In the genomic region with DNA sequence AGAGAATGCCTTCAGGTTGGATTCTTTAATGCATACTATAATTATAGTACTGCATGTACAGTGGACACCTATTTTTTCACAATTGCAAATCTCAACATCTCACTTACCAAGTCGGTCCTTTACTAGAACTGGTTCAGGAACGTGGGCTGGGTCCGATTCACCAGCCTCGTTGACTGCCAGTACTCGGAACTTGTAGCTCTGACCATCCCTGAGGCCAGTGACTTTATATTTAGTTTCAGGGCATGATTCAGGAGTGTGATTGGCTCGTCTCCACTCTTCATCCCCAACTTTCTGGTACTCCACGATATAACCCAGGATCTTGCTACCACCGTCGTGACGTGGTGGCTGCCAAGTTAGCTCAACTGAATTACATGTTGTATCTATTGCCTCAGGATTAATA, we compare ENCODE assay signal across 17 mouse cellular contexts.
"Had no signal": no experiment of that assay in that cellular context is flagged by ENCODE, and none has a peak within 500 bp of the region (broad histone marks: within the 10 kb centered on the region; RNA-seq: fewer than 3 reads in every experiment).

No protein-coding gene starts in this region.

- H3K27me3 ChIP-seq: lung, embryonic 15.5 days; megakaryocyte, embryonic 14.5 days; midbrain, embryonic 12.5 days; midbrain, embryonic 15.5 days; neural tube, embryonic 12.5 days; stomach, embryonic 15.5 days had no signal

- H3K36me3 ChIP-seq: lung, embryonic 15.5 days; midbrain, embryonic 12.5 days; midbrain, embryonic 15.5 days; neural tube, embryonic 12.5 days; stomach, embryonic 15.5 days had no signal

- H3K4me2 ChIP-seq: lung, embryonic 15.5 days; midbrain, embryonic 12.5 days; midbrain, embryonic 15.5 days; neural tube, embryonic 12.5 days; stomach, embryonic 15.5 days had no signal

- H3K4me3 ChIP-seq: lung, embryonic 15.5 days; megakaryocyte, embryonic 14.5 days; midbrain, embryonic 12.5 days; midbrain, embryonic 15.5 days; neural tube, embryonic 12.5 days; stomach, embryonic 15.5 days had no signal

- DNase-seq: liver, postnatal 0 days; lung, adult 2 months; lung, postnatal 14 days; lung, postnatal 36 days; right cerebral cortex, postnatal 14 days; thymus, adult 2 months; thymus, postnatal 25 days; thymus, postnatal 4 days had no signal

- H3K4me1 ChIP-seq: lung, embryonic 15.5 days; megakaryocyte, embryonic 14.5 days; midbrain, embryonic 12.5 days; midbrain, embryonic 15.5 days; neural tube, embryonic 12.5 days; stomach, embryonic 15.5 days had no signal

- H3K27ac ChIP-seq: lung, embryonic 15.5 days; macrophage; midbrain, embryonic 12.5 days; midbrain, embryonic 15.5 days; neural tube, embryonic 12.5 days; stomach, embryonic 15.5 days; stomach, postnatal 0 days had no signal

- H3K9ac ChIP-seq: liver, postnatal 0 days; lung, embryonic 15.5 days; midbrain, embryonic 12.5 days; midbrain, embryonic 15.5 days; neural tube, embryonic 12.5 days; stomach, embryonic 15.5 days had no signal

- H3K9me3 ChIP-seq: lung, embryonic 15.5 days; midbrain, embryonic 12.5 days; midbrain, embryonic 15.5 days; neural tube, embryonic 12.5 days; stomach, embryonic 15.5 days had no signal

- ATAC-seq: liver, postnatal 0 days; lung, postnatal 0 days; midbrain, embryonic 15.5 days had no signal
